Mouse (Mus musculus) T-cell, adult 2 months (primary cell): ENCODE results near the gene Fam192a.
A peak's percentile ranks its signal among the peaks of the same experiment; 100 is the strongest.

ENCODE experiments used
- DNase-seq: peaks from one replicate; pipeline ENCODE4 v3.0.0; 2022; ENCODE audit warnings: low spot score

The Fam192a gene

GRCm38 (mm10) chr8:94571896-94572295 lies 29.9 kb downstream of the Fam192a start:
- DNase-seq: no peak

- no peak for DNase-seq
Measured at GRCm38 (mm10) chr8:94569419-94569818, 32.4 kb downstream of the Fam192a start.

- no peak for DNase-seq
Measured at GRCm38 (mm10) chr8:94568098-94568497, 33.7 kb downstream of the Fam192a start.

DNA sequence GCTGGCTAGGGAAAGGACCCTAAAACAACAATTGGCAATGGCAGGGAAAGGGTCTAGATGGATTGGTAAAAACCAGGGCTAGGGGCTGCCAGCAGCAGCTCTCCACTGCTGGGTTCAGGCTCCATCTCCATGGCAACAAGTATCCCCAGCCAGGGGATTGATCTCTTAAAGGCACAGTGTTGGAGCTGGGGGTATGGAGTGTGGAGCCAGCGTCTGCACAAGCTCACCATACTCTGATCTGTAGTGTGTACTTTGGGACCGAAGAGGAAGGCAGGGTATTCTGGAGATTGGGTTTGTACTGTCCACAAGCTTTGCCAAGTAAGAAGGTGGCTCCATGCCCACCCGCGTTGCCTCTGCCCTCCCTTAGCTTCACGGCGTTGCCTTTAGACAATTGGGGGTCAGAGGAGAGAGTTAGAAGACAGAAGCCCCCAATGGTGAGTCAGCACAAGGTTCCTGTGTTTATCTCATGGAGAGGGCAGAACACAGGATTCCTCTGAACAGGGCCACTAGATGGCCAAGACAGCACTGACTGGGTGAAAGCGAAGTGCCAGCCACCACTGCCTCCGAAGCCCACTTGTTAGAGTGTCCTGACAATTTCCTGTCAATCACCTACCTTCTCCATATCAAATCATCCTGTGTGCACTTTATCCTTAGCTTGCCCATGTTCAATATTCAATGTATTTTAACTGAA lies 34.5 kb downstream of the Fam192a start:
- DNase-seq: no peak

DNA sequence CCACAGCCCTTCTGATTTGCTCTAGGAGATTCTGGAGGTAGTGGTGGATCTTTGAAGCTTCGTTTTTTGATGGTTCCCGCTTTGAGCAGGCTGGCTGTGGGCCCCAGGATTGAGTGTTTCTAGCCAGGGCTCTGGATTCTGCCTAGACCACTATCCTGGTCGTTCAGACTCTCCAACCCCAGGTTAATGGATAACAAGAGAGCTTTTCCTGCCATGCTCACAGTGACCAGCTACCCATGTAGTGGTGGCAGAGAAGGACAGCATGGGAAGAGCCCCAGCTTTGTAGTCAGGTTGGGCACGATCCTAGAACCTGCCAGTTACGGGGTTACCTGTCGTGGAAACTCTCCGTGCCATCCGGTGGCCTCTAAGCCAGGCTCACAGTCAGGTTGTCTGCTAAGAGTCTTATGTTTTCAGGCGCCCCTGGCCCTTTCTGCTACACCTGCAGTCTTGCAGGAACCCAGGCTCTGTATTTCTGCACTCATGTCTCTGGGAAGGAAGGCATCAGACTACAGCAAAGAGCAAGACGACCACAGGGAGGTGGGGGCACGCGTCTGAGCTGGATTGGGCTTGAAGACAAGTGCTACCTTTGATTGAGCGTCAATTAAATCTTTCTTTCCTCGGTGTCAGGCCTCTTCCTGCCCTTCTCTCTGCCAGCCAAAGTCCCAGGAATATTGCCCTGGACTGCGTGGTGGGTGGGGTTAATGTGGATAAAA lies 35.2 kb downstream of the Fam192a start:
- no peak for DNase-seq

GRCm38 (mm10) chr8:94566033-94566432 lies 35.8 kb downstream of the Fam192a start:
- no peak for DNase-seq

GRCm38 (mm10) chr8:94564421-94564820 lies 37.4 kb downstream of the Fam192a start:
- no peak for DNase-seq

DNA sequence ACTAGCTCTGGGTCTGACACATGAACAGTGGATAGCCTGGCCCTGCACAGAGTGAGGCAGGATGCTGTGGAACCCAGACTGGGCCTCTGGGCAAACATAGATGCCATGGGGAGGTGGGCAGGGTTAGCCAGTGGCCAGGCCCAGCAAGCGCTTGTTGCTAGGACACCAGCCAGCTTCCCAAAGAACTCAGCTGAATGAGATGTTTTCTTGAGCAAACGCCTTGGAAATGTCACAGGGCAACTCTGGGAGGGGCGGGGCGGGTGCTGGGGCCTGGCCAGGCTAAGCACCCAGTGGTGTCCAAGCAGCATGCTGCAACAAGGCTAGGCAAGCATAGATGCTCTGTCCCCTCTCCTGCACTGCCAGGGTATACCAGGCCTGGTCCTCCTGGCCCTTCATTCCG lies 40.5 kb downstream of the Fam192a start:
- no peak for DNase-seq

GRCm38 (mm10) chr8:94557281-94557680 lies 44.5 kb downstream of the Fam192a start:
- no peak for DNase-seq

- no peak for DNase-seq
Measured at GRCm38 (mm10) chr8:94552696-94553095, 49.1 kb downstream of the Fam192a start.

GRCm38 (mm10) chr8:94551471-94552422 lies 50.0 kb downstream of the Fam192a start:
- no peak for DNase-seq

GRCm38 (mm10) chr8:94549998-94550397 lies 51.8 kb downstream of the Fam192a start:
- no peak for DNase-seq

DNA sequence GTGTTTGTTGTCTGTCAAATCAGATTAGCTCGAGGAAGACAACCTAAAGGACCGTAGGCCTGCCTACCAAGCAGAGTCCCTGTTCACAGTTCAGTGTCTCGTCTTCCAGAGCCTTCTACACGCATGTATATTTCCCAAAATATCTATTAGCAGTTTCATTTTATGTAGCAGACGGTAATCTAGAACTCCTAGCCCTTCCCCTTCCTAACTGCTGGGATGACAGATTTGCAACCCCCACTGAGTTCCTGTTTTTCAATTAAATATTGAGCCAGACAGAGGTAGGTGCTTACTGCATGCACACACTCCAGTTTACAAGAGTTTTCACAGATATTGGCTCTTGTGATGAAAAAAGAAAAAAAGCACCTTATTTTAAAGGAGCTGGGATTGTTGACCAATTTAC lies 52.3 kb downstream of the Fam192a start:
- DNase-seq: no peak

DNA sequence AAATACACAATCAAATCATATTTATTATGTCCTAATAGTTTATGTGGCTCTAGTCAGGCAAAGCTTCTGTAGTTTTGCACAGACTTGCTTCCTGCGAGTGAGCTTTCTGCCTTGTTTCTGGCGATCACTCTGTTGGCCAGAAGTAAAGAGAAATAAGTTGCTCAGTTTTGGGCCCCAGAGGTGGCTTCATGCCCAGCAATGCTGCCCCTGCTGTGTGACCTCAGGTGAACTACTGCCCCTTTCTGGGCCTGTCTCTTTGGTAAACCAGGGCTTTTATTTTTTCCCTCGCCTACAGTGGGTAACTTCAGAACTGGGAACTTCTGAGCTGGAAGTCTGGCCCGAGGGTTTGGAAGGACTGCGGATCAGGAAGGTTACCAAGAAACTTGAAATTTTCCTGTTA lies 52.8 kb downstream of the Fam192a start:
- DNase-seq: no peak

- DNase-seq: no peak
Measured at GRCm38 (mm10) chr8:94543981-94544380, 57.8 kb downstream of the Fam192a start.

DNA sequence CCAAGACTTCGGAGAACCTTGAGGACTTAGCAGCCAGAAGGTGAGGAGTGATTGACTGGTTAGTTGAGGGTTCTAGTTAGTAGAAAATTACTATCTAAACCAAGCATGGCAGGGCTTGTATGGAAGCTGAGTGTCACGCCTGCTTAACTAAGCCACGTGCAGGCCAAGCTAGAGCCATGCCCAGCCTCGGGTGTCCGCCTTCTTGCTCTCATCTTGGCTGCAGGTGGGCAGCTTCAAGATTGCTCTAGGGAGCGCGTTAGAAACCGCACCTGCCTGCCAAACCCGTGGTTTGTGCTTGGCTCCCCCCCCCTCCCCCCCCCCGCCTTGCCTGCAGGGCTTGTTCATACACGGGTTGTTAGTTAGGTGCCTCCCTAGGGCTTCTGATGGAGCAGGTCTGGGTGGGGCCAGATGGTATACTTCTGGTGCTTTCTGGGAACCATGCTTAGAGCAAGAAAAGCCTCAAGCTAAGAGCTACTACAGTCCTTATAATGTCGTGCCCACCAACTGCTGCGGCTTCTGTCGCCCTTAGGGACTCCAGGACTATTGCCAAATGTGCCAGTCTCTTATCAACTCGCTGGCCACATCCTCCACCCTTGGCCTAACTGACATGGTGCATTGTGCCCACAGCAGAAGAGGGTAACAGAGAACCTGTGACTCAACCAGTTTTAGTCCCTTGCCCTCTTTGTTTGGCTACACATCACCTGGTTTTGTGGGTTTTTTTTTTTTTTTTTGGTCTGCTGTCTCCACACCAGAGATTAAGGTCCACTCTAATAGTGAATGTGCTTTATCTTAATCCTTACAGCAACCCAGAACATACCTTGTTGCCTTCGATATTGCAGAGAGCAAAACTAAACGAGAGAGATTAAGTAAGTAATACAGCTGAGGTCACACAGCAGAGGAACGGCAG lies 60.7 kb downstream of the Fam192a start:
- DNase-seq: no peak

DNA sequence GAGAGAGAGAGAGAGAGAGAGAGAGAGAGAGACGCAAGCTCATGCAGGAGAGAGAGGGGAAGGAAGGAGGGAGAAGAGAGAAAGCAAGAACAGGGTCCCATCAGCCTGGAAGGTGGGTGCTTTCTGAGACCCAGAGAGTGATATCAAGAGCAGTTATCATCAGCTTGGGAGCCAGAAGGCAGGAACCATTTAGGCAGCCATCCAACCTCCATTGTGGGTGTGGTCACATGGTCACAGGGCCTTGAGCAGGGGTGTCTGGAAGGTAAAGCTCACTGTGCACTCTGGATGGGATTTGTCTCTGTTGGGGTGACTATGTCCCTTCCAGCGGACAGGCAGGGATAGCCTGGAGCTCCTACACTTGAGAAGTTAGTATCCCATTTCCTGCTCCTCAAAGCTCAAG lies 61.8 kb downstream of the Fam192a start:
- DNase-seq: no peak

GRCm38 (mm10) chr8:94537456-94537855 lies 64.3 kb downstream of the Fam192a start:
- DNase-seq: no peak

- DNase-seq: no peak
Measured at GRCm38 (mm10) chr8:94535631-94536030, 66.2 kb downstream of the Fam192a start.

GRCm38 (mm10) chr8:94534612-94535011 lies 67.2 kb downstream of the Fam192a start:
- no peak for DNase-seq

GRCm38 (mm10) chr8:94532873-94533671 lies 68.7 kb downstream of the Fam192a start, which contains the start of gene Cpne2:
TSS of gene Cpne2 (plus strand) at chr8:94532990.
- DNase-seq: peak; percentile 58
